Mouse (Mus musculus): ENCODE measurements around the gene U2af2. TPM values are rescaled to one million over a fixed set of nuclear protein-coding genes. Genes with fewer than 3 reads are reported as not detected.
"Not testable (repeated sequence)": the region's sequence is repeated elsewhere in the genome, so short reads cannot be mapped to it uniquely, and the experiment has no call there.

U2af2 gene
- polyA plus RNA-seq, 1 experiment = 333 TPM

DNA sequence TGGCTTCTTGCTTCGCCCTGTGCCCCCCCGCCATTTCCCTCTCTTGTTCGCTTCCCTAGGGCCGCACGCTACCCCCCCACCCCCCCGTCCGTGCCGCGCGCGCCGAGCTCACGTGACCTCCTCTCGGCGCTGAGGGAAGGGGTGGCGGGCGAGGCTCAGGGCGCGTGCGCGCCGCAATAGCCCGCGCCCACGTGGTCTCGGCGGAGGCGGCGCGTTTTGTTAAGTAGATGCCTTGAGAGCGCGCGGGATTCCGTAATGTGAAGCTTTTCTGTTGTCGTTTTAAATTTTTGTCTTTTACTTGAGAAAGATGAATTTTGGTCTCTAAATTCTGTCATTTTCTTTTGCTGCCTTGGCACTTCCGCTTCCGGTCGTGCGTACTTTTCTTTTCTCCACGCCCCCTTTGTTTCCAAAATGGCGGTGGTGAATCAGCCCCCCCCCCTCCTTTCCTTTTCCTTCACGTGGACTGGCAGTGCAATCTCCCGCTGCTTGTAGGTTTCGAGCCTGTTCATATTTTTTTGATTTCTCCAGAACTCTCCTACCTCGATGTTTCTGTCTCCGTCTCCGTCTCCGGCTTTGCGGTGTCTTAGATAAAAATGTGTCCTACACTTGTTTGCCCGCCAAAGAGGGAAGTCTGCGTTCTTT, 538 bp downstream of the U2af2 start:
- Histone ChIP-seq H3ac (ENCODE audit: control insufficient read depth, insufficient read length, low read depth) (peak overlapping the region; percentile 86), H3K4me3 (ENCODE audit: insufficient read depth, poor library complexity, severe bottlenecking) (peak overlapping the region; percentile 75), H3K79me2 (ENCODE audit: control insufficient read depth, insufficient read depth) (peaks cover 52% of the 10 kb centered on the region), H3K36me3 (ENCODE audit: control insufficient read depth, insufficient read depth) (peaks cover 26% of the 10 kb centered on the region), H3K79me3 (ENCODE audit: low read depth) (peaks cover 47% of the 10 kb centered on the region), H3K27me3 (ENCODE audit: control insufficient read depth, insufficient read depth, insufficient read length) (no peaks in the 10 kb centered on the region)
- TF ChIP-seq CEBPB (IDR thresholded peaks at IDR 0.05; ENCODE audit: low read depth) = no peak
- no peak for TF ChIP-seq CTCF (IDR thresholded peaks at IDR 0.05; ENCODE audit: control insufficient read depth, insufficient read depth, insufficient read length)
- peak; percentile 84 for TF ChIP-seq USF1 (IDR thresholded peaks at IDR 0.05; ENCODE audit: low read depth)

DNA sequence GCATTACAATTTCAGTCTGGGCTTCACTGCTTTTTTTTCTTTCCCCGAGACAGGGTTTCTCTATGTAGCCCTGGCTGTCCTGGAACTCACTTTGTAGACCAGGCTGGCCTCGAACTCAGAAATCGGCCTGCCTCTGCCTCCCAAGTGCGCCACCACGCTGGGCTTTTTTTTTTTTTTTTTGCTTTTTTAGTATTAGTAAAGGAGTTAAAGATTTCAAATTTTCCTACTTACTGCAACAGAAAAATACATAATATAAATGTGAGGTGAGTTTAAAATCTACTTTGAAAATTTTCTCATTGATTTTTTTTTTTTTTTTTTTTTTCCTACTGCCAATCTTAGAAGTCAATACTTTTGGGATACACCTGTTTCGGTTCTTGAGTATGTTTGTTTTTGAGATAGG, 2.9 kb downstream of the U2af2 start:
- H3K36me3 ChIP-seq (ENCODE audit: control insufficient read depth, insufficient read depth) = peaks cover 49% of the 10 kb centered on the region
- no peak overlapping the region for H3ac ChIP-seq (ENCODE audit: control insufficient read depth, insufficient read length, low read depth)
- H3K27me3 ChIP-seq (ENCODE audit: control insufficient read depth, insufficient read depth, insufficient read length) = no peaks in the 10 kb centered on the region
- H3K79me3 ChIP-seq (ENCODE audit: low read depth) = peaks cover 70% of the 10 kb centered on the region
- H3K79me2 ChIP-seq (ENCODE audit: control insufficient read depth, insufficient read depth) = peaks cover 76% of the 10 kb centered on the region
- no peak overlapping the region for H3K4me3 ChIP-seq (ENCODE audit: insufficient read depth, poor library complexity, severe bottlenecking)
- TF ChIP-seq CTCF (IDR thresholded peaks at IDR 0.05; ENCODE audit: control insufficient read depth, insufficient read depth, insufficient read length) (no peak), FOSL1 (IDR thresholded peaks at IDR 0.05; ENCODE audit: insufficient read depth, low read length, poor library complexity, severe bottlenecking) (no peak)

DNA sequence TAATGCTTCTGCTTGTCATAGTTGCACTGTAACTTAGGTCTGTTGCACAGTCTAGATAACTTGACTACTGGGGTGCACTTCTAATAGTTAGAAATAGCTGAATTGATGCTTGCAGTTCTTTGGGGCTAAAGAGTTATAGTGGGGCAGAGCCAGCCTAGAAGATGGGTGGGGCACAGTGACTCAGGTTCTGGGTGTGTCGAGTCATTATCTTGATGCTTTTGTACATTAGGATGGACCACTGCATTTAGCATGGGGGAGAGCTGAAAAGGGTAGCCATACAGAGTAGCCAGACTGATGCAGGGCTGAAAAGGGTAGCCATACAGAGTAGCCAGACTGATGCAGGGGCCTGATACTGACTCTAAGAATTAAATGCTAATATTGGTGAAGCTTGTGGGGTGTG, 11.6 kb downstream of the U2af2 start:
- H3K79me2 ChIP-seq (ENCODE audit: control insufficient read depth, insufficient read depth) = peaks cover 86% of the 10 kb centered on the region
- H3K4me3 ChIP-seq (ENCODE audit: insufficient read depth, poor library complexity, severe bottlenecking) = no peak overlapping the region
- no peaks in the 10 kb centered on the region for H3K27me3 ChIP-seq (ENCODE audit: control insufficient read depth, insufficient read depth, insufficient read length)
- no peak for TF ChIP-seq MYOD1 (IDR thresholded peaks at IDR 0.05; ENCODE audit: control insufficient read depth, insufficient read length, low read depth)
- TF ChIP-seq USF1 (IDR thresholded peaks at IDR 0.05; ENCODE audit: low read depth) = no peak
- TF ChIP-seq MYOG (IDR thresholded peaks at IDR 0.05; ENCODE audit: control insufficient read depth, extremely low read depth, insufficient read length) = no peak
- no peak for TF ChIP-seq CTCF (IDR thresholded peaks at IDR 0.05; ENCODE audit: control insufficient read depth, insufficient read depth, insufficient read length)
- no peak for TF ChIP-seq FOSL1 (IDR thresholded peaks at IDR 0.05; ENCODE audit: insufficient read depth, low read length, poor library complexity, severe bottlenecking)
- H3ac ChIP-seq (ENCODE audit: control insufficient read depth, insufficient read length, low read depth) = no peak overlapping the region
- peaks cover 82% of the 10 kb centered on the region for H3K36me3 ChIP-seq (ENCODE audit: control insufficient read depth, insufficient read depth)
- peaks cover 57% of the 10 kb centered on the region for H3K79me3 ChIP-seq (ENCODE audit: low read depth)

DNA sequence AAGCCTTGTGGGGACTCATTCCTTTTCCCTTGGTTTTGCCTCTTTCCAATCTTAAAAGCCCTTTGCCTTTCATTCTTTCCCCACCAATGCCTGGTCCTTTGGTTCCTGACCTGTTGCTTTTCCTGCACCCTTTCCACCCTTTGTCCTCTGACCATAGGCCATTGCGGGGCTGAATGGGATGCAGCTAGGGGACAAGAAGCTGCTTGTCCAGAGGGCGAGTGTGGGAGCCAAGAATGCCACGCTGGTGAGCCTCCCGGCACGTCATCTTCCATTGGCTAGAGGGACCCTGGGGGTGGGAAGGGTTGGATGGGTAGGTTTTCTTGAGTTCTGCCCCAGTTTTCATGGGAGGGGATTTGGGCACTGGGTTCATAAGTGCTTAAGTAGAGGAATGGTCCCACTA, 13.0 kb downstream of the U2af2 start:
- H3K27me3 ChIP-seq (ENCODE audit: control insufficient read depth, insufficient read depth, insufficient read length) = no peaks in the 10 kb centered on the region
- no peak for TF ChIP-seq MYOD1 (IDR thresholded peaks at IDR 0.05; ENCODE audit: control insufficient read depth, insufficient read length, low read depth)
- TF ChIP-seq CTCF (IDR thresholded peaks at IDR 0.05; ENCODE audit: control insufficient read depth, insufficient read depth, insufficient read length) = no peak
- TF ChIP-seq CEBPB (IDR thresholded peaks at IDR 0.05; ENCODE audit: low read depth) = no peak
- TF ChIP-seq MYOG (IDR thresholded peaks at IDR 0.05; ENCODE audit: control insufficient read depth, extremely low read depth, insufficient read length) = no peak
- TF ChIP-seq USF1 (IDR thresholded peaks at IDR 0.05; ENCODE audit: low read depth) = no peak
- TF ChIP-seq MAX (IDR thresholded peaks at IDR 0.05) = no peak
- no peak for TF ChIP-seq FOSL1 (IDR thresholded peaks at IDR 0.05; ENCODE audit: insufficient read depth, low read length, poor library complexity, severe bottlenecking)
- H3K79me3 ChIP-seq (ENCODE audit: low read depth) = peaks cover 44% of the 10 kb centered on the region
- H3K36me3 ChIP-seq (ENCODE audit: control insufficient read depth, insufficient read depth) = peaks cover 72% of the 10 kb centered on the region
- peaks cover 72% of the 10 kb centered on the region for H3K79me2 ChIP-seq (ENCODE audit: control insufficient read depth, insufficient read depth)
- H3ac ChIP-seq (ENCODE audit: control insufficient read depth, insufficient read length, low read depth) = no peak overlapping the region
- H3K4me3 ChIP-seq (ENCODE audit: insufficient read depth, poor library complexity, severe bottlenecking) = no peak overlapping the region

DNA sequence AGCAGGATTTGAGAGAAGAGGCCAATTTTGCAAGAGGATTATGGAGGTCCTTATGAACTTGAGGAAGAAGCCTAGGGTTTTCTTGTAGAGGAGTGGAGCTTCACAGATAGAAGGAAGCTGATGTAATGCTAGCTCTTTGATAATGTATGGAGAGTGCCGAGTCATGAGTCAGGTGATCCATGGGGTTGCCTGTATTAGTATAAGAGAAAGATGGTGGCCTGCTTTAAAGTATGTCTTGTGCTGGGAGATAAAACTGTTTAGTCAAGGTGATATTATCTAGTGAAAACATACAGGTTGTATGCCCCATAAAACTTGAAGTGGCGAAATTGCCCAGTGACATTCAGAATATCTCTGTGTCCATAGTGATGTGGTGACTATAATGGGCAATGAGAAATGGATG, 15.0 kb downstream of the U2af2 start:
- H3K4me3 ChIP-seq (ENCODE audit: insufficient read depth, poor library complexity, severe bottlenecking) = no peak overlapping the region
- TF ChIP-seq USF1 (IDR thresholded peaks at IDR 0.05; ENCODE audit: low read depth) = no peak
- peaks cover 54% of the 10 kb centered on the region for H3K36me3 ChIP-seq (ENCODE audit: control insufficient read depth, insufficient read depth)
- no peak overlapping the region for H3ac ChIP-seq (ENCODE audit: control insufficient read depth, insufficient read length, low read depth)
- peaks cover 71% of the 10 kb centered on the region for H3K79me2 ChIP-seq (ENCODE audit: control insufficient read depth, insufficient read depth)
- H3K79me3 ChIP-seq (ENCODE audit: low read depth) = peaks cover 38% of the 10 kb centered on the region
- H3K27me3 ChIP-seq (ENCODE audit: control insufficient read depth, insufficient read depth, insufficient read length) = no peaks in the 10 kb centered on the region

DNA sequence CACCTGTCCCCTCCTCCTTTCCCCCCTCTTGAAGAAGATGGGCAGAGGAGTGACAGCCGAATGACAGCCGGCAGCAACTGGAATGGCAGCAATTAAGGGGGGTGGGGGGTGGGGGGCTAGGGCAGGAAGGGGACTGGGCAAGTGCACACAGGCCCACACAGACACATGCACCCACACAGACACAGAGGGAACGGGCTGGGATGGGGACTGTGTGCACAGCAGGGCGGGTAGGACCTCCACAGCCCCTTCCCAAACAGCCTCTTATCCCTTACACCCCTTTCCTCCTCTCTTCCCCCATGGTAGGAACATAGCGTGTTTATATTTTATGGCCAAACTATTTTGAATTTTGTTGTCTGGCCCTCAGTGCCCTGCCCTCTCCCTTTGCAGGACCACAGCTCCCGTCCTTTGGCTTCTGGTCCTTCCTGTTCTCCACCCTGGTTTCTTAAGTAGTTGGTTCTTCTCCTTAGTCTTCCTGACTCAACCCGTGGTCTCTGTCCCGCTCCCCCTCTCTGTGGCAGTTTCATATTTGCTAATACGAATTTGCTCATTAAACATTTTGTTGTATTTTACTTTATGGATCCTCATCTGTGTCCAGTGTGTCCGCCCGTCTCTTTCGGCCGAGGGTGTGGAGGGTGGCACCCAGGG, 17.5 kb downstream of the U2af2 start:
- Histone ChIP-seq H3K79me3 (ENCODE audit: low read depth) (peaks cover 42% of the 10 kb centered on the region), H3K36me3 (ENCODE audit: control insufficient read depth, insufficient read depth) (peaks cover 53% of the 10 kb centered on the region), H3K79me2 (ENCODE audit: control insufficient read depth, insufficient read depth) (peaks cover 72% of the 10 kb centered on the region)
- not testable (repeated sequence) for H3K27me3 ChIP-seq (ENCODE audit: control insufficient read depth, insufficient read depth, insufficient read length); H3K4me3 ChIP-seq (ENCODE audit: insufficient read depth, poor library complexity, severe bottlenecking); H3ac ChIP-seq (ENCODE audit: control insufficient read depth, insufficient read length, low read depth)
